7 mouse cellular contexts compared by ENCODE assay signal in genomic region chr19:56652034-56652962, GRCm38 (mm10).
DNase-seq lines count a peak whose midpoint lies in the region; ATAC-seq lines count a peak whose summit lies in the region.

No protein-coding gene starts in this region.

- 0 out of 2 replicates have a peak, but pooled peaks cover 10% of the 10 kb centered on the region for H3K27me3 ChIP-seq in embryonic facial prominence, embryonic 10.5 days (replicated peaks; ENCODE audit: low read depth, poor library complexity, severe bottlenecking)
- no peaks in the 10 kb centered on the region for H3K27me3 ChIP-seq in intestine, embryonic 15.5 days (replicated peaks)
- no peaks in the 10 kb centered on the region for H3K27me3 ChIP-seq in liver, embryonic 15.5 days
- no peaks in the 10 kb centered on the region for H3K27me3 ChIP-seq in neural tube, embryonic 15.5 days (replicated peaks)

- 24% methylated on average over 19 of the region's 19 CpGs for WGBS in embryonic facial prominence, embryonic 10.5 days
- 19% methylated on average over 19 of the region's 19 CpGs for WGBS in intestine, embryonic 15.5 days
- WGBS in liver, embryonic 15.5 days (ENCODE audit: insufficient replicate concordance): 60% methylated on average over 19 of the region's 19 CpGs
- 13% methylated on average over 19 of the region's 19 CpGs for WGBS in neural tube, embryonic 15.5 days

- H3K4me3 ChIP-seq in embryonic facial prominence, embryonic 10.5 days: peak overlapping the region; percentile 26; the same call in 1 of the 2 replicates
- 0 out of 2 replicates have a peak overlapping the region, but pooled peaks have one; percentile 2 for H3K4me3 ChIP-seq in intestine, embryonic 15.5 days (replicated peaks)
- H3K4me3 ChIP-seq in liver, embryonic 15.5 days (replicated peaks): no peak overlapping the region
- peak overlapping the region; percentile 14; the same call in 1 of the 2 replicates for H3K4me3 ChIP-seq in neural tube, embryonic 15.5 days (replicated peaks)

- H3K4me2 ChIP-seq in intestine, embryonic 15.5 days (replicated peaks): peak overlapping the region; percentile 41
- peak overlapping the region; percentile 32; the same call in 1 of the 2 replicates for H3K4me2 ChIP-seq in liver, embryonic 15.5 days
- H3K4me2 ChIP-seq in neural tube, embryonic 15.5 days: peak overlapping the region; percentile 46

- H3K9me3 ChIP-seq in embryonic facial prominence, embryonic 10.5 days: no peaks in the 10 kb centered on the region
- H3K9me3 ChIP-seq in intestine, embryonic 15.5 days: no peaks in the 10 kb centered on the region
- no peaks in the 10 kb centered on the region for H3K9me3 ChIP-seq in liver, embryonic 15.5 days (replicated peaks)
- H3K9me3 ChIP-seq in neural tube, embryonic 15.5 days (replicated peaks): no peaks in the 10 kb centered on the region

- intact Hi-C loops in gastrocnemius, postnatal 36 days (cut with DNase I): no loop called here

- H3K27ac ChIP-seq in embryonic facial prominence, embryonic 10.5 days (replicated peaks): 0 out of 2 replicates have a peak overlapping the region, but pooled peaks have one; percentile 6
- 0 out of 2 replicates have a peak overlapping the region, but pooled peaks have one; percentile 36 for H3K27ac ChIP-seq in intestine, embryonic 15.5 days
- no peak overlapping the region for H3K27ac ChIP-seq in liver, embryonic 15.5 days (replicated peaks)
- H3K27ac ChIP-seq in neural tube, embryonic 15.5 days (replicated peaks): no peak overlapping the region

- peaks cover 29% of the 10 kb centered on the region for H3K4me1 ChIP-seq in embryonic facial prominence, embryonic 10.5 days
- peaks cover 11% of the 10 kb centered on the region; the same call in 1 of the 2 replicates for H3K4me1 ChIP-seq in intestine, embryonic 15.5 days (replicated peaks)
- H3K4me1 ChIP-seq in liver, embryonic 15.5 days (replicated peaks): no peaks in the 10 kb centered on the region
- H3K4me1 ChIP-seq in neural tube, embryonic 15.5 days: peaks cover 15% of the 10 kb centered on the region

- H3K36me3 ChIP-seq in embryonic facial prominence, embryonic 10.5 days (replicated peaks): no peaks in the 10 kb centered on the region
- no peaks in the 10 kb centered on the region for H3K36me3 ChIP-seq in intestine, embryonic 15.5 days
- no peaks in the 10 kb centered on the region for H3K36me3 ChIP-seq in liver, embryonic 15.5 days (replicated peaks)
- H3K36me3 ChIP-seq in neural tube, embryonic 15.5 days: no peaks in the 10 kb centered on the region

- H3K9ac ChIP-seq in intestine, embryonic 15.5 days: no peak overlapping the region
- H3K9ac ChIP-seq in liver, embryonic 15.5 days: no peak overlapping the region
- no peak overlapping the region for H3K9ac ChIP-seq in neural tube, embryonic 15.5 days (replicated peaks)

- peak; percentile 80 for ATAC-seq in intestine, embryonic 15.5 days
- ATAC-seq in liver, embryonic 15.5 days (ENCODE audit: insufficient read depth): no peak
- ATAC-seq in neural tube, embryonic 15.5 days (ENCODE audit: low FRiP score): no peak; the same call in 1 of the 2 replicates

- peak; percentile 63 for DNase-seq in embryonic facial prominence, embryonic 10.5 days (ENCODE audit: low spot score)
- DNase-seq in gastrocnemius, postnatal 36 days: peak; percentile 23 to 31
- no peak for DNase-seq in right cerebral cortex, postnatal 25 days
- no peak for DNase-seq in testis, postnatal 10 days (ENCODE audit: low spot score)

Comparison
In these comparisons a context has a peak if more than half of its experiments do, and no peak if none do; other contexts are left out.
1. DNase-seq: peak in embryonic facial prominence, embryonic 10.5 days (single experiment) and gastrocnemius, postnatal 36 days (2 of 2); none in right cerebral cortex, postnatal 25 days (single experiment) and testis, postnatal 10 days (single experiment).
2. H3K27ac ChIP-seq: peak in embryonic facial prominence, embryonic 10.5 days (single experiment) and intestine, embryonic 15.5 days (single experiment); none in liver, embryonic 15.5 days (single experiment) and neural tube, embryonic 15.5 days (single experiment).
3. Peak in every context shown above with its lines, with median percentiles within 50 percentile points of each other: H3K4me2 ChIP-seq.